Mouse (Mus musculus): ENCODE measurements around the gene Flvcr2. TPM values are rescaled to one million over a fixed set of nuclear protein-coding genes. Genes with fewer than 3 reads are reported as not detected.

Gene Flvcr2
- total and polyA plus RNA-seq, 2 experiments from 2014 or later = 4.2 to 5.5 TPM

DNA sequence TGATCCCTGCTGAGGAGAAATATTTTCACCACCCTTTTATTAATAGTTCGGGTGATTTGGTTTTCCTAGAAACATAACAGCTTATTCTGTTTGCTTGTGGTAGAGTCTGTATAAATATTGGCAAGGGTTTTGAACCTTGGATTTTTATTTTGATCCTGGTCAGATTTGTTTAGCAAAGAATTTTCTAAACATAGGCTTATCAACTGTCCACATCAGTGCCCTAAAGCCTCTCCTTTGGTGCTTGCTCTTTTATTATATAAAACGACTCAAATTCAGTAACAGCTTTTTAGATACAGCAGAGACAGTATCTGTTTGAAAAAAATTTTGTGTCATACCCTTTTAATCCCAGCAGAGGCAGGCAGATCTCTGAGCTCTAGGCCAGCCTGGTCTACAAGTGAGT, 79.5 kb downstream of the Flvcr2 start:
- H3K4me3 ChIP-seq (ENCODE audit: low read depth, low read length) = no peak overlapping the region

DNA sequence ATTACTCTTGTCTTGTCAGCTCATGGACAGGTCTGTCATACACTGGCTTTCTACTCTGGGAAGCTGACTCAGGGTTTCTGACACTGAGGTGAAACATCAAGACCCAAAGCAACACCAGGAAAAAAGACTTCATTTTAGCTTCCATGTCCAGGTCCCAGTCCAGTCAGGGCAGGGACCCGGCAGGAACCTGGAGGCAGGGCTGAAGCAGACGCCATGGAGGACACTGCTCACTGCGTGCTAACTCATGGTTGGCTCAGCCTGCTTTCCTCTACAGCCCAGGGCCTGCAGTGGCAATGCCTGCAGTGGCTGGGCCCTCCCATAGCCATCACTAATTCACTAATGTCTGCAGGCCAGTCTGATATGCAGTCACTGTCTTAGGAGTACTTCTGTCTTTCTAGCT, 82.5 kb downstream of the Flvcr2 start:
- no peaks in the 10 kb centered on the region for H3K9me3 ChIP-seq (ENCODE audit: low read length)
- H3K4me2 ChIP-seq (ENCODE audit: low read depth, low read length, poor library complexity, severe bottlenecking) = no peak overlapping the region
- WGBS = 93% methylated on average over 3 of the region's 3 CpGs
- TF ChIP-seq CTCF (IDR thresholded peaks at IDR 0.05) = no peak
- H3K27ac ChIP-seq (ENCODE audit: low read depth, low read length) = no peak overlapping the region
- no peaks in the 10 kb centered on the region for H3K4me1 ChIP-seq (ENCODE audit: insufficient read depth, low read length)
- no peak overlapping the region for H3K4me3 ChIP-seq (ENCODE audit: low read depth, low read length)
- H3K27me3 ChIP-seq (ENCODE audit: insufficient read depth, low read length) = no peaks in the 10 kb centered on the region
- no peak overlapping the region for H3K9ac ChIP-seq (replicated peaks; ENCODE audit: low read length, poor library complexity, severe bottlenecking)
- no peak for ATAC-seq (ENCODE audit: low FRiP score)
- peaks cover 12% of the 10 kb centered on the region; the same call in 1 of the 2 replicates for H3K36me3 ChIP-seq (ENCODE audit: insufficient read depth, low read length)
- DNase-seq (ENCODE audit: low spot score) = no peak

More for the DNA sequence above, 79.5 kb downstream of the Flvcr2 start:
- 74% methylated on average over 2 of the region's 2 CpGs for WGBS
- Histone ChIP-seq H3K9ac (replicated peaks; ENCODE audit: low read length, poor library complexity, severe bottlenecking) (0 out of 2 replicates have a peak overlapping the region, but pooled peaks have one; percentile 8), H3K4me2 (ENCODE audit: low read depth, low read length, poor library complexity, severe bottlenecking) (no peak overlapping the region), H3K4me1 (ENCODE audit: insufficient read depth, low read length) (peaks cover 3% of the 10 kb centered on the region; the same call in 1 of the 2 replicates), H3K27me3 (ENCODE audit: insufficient read depth, low read length) (no peaks in the 10 kb centered on the region), H3K27ac (ENCODE audit: low read depth, low read length) (no peak overlapping the region), H3K36me3 (ENCODE audit: insufficient read depth, low read length) (peaks cover 8% of the 10 kb centered on the region; the same call in 1 of the 2 replicates), H3K9me3 (ENCODE audit: low read length) (no peaks in the 10 kb centered on the region)
- no peak for ATAC-seq (ENCODE audit: low FRiP score)
- no peak for TF ChIP-seq CTCF (IDR thresholded peaks at IDR 0.05)
- DNase-seq (ENCODE audit: low spot score) = no peak

DNA sequence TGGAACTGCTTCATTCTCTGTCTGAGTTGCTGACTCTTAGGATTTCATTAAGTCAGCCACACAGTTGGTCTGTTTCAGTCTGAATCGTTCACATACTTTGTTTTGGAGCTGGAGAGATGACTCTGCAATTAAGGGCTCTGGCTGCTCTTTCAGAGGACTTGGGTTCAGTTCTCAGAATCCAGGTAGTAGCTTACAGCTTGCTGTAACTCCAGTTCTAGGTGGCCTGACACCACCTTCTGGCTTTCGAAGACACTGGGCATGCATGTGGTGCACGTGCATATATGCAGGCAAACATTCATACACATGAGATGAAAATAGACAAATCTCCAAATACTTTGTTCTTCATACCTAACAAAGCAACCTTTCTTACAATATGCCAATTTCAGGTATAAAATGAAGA, 83.5 kb downstream of the Flvcr2 start:
- Histone ChIP-seq H3K9me3 (ENCODE audit: low read length) (no peaks in the 10 kb centered on the region), H3K27me3 (ENCODE audit: insufficient read depth, low read length) (no peaks in the 10 kb centered on the region), H3K36me3 (ENCODE audit: insufficient read depth, low read length) (peaks cover 12% of the 10 kb centered on the region; the same call in 1 of the 2 replicates), H3K9ac (replicated peaks; ENCODE audit: low read length, poor library complexity, severe bottlenecking) (no peak overlapping the region), H3K4me3 (ENCODE audit: low read depth, low read length) (no peak overlapping the region), H3K27ac (ENCODE audit: low read depth, low read length) (no peak overlapping the region), H3K4me2 (ENCODE audit: low read depth, low read length, poor library complexity, severe bottlenecking) (no peak overlapping the region), H3K4me1 (ENCODE audit: insufficient read depth, low read length) (no peaks in the 10 kb centered on the region)
- ATAC-seq (ENCODE audit: low FRiP score) = no peak
- TF ChIP-seq CTCF (IDR thresholded peaks at IDR 0.05) = no peak
- 98% methylated on average over 3 of the region's 3 CpGs for WGBS
- DNase-seq (ENCODE audit: low spot score) = no peak

DNA sequence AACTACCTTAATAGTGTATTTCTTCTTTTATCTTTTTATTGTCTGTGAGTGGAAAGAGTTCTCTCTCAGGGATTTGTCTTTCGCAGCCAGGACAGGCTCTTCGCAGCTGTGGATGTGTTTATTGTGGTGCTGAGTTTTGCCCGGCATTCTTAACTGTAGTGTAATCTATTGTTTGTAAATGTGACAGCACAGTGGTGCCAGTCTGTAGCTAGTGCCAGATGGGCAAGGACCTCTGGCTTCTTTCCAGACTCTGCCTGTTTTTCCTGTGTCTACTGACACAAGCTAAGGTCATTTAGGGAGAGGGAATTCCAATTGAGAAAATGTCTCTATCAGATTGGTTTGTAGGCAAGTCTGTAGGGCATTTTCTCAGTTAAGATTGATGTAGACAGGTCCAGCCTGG, 84.4 kb downstream of the Flvcr2 start:
- ATAC-seq (ENCODE audit: low FRiP score) (no peak), DNase-seq (ENCODE audit: low spot score) (peak; percentile 24)
- no peak for TF ChIP-seq CTCF (IDR thresholded peaks at IDR 0.05)
- H3K9me3 ChIP-seq (ENCODE audit: low read length) = no peaks in the 10 kb centered on the region
- 89% methylated on average over 3 of the region's 3 CpGs for WGBS
- no peak overlapping the region for H3K9ac ChIP-seq (replicated peaks; ENCODE audit: low read length, poor library complexity, severe bottlenecking)
- H3K4me3 ChIP-seq (ENCODE audit: low read depth, low read length) = no peak overlapping the region
- no peak overlapping the region for H3K27ac ChIP-seq (ENCODE audit: low read depth, low read length)
- no peaks in the 10 kb centered on the region for H3K27me3 ChIP-seq (ENCODE audit: insufficient read depth, low read length)
- H3K36me3 ChIP-seq (ENCODE audit: insufficient read depth, low read length) = peaks cover 12% of the 10 kb centered on the region; the same call in 1 of the 2 replicates
- no peak overlapping the region for H3K4me2 ChIP-seq (ENCODE audit: low read depth, low read length, poor library complexity, severe bottlenecking)
- H3K4me1 ChIP-seq (ENCODE audit: insufficient read depth, low read length) = no peaks in the 10 kb centered on the region

DNA sequence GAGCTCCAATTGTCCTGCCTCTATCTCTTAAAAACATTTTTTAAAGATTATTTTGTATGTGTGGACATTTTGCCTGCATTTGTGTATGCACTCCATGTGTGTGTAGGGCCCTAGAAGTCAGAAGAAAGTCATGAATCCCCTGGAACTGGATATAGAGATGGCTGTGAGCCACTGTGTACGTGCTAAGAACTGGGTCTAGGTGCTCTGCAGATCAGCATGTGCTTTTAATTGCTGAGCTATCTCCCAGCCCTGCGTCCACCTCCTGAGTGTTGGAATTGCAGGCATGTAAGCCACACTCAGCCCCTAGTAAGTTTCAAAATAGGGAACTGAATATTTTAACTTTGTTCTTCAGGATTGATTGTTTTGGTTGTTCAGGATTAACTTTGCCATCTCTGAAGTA, 88.2 kb downstream of the Flvcr2 start:
- Histone ChIP-seq H3K9me3 (ENCODE audit: low read length) (no peaks in the 10 kb centered on the region), H3K4me1 (ENCODE audit: insufficient read depth, low read length) (no peaks in the 10 kb centered on the region), H3K4me3 (ENCODE audit: low read depth, low read length) (no peak overlapping the region), H3K27me3 (ENCODE audit: insufficient read depth, low read length) (no peaks in the 10 kb centered on the region), H3K27ac (ENCODE audit: low read depth, low read length) (no peak overlapping the region), H3K4me2 (ENCODE audit: low read depth, low read length, poor library complexity, severe bottlenecking) (no peak overlapping the region), H3K36me3 (ENCODE audit: insufficient read depth, low read length) (0 out of 2 replicates have a peak, but pooled peaks cover 4% of the 10 kb centered on the region), H3K9ac (replicated peaks; ENCODE audit: low read length, poor library complexity, severe bottlenecking) (no peak overlapping the region)
- WGBS = 78% methylated on average over 2 of the region's 2 CpGs
- TF ChIP-seq CTCF (IDR thresholded peaks at IDR 0.05) = no peak
- ATAC-seq (ENCODE audit: low FRiP score) (no peak), DNase-seq (ENCODE audit: low spot score) (no peak)

DNA sequence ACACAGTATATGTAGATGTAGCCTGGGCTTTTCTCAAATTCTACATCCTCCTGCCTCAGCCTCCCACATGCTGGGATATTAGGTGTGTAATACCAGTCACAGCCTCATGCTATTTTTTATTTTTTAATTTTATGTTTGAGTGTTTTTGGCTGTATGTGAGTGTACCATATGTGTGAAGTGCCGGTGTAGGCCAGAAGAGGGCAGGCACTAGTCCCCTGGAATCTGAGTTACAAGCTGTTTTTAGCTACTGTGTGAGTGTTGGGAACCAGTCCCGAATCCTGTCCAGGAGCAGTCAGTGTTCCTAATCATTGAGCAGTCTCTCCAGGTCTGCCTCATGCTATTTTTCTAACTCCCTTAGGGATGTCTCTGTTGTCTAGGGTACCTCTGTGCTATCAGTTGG, 91.4 kb downstream of the Flvcr2 start:
- H3K27ac ChIP-seq (ENCODE audit: low read depth, low read length) = no peak overlapping the region
- no peak for TF ChIP-seq CTCF (IDR thresholded peaks at IDR 0.05)
- no peaks in the 10 kb centered on the region for H3K4me1 ChIP-seq (ENCODE audit: insufficient read depth, low read length)
- no peaks in the 10 kb centered on the region for H3K9me3 ChIP-seq (ENCODE audit: low read length)
- H3K4me2 ChIP-seq (ENCODE audit: low read depth, low read length, poor library complexity, severe bottlenecking) = no peak overlapping the region
- no peak overlapping the region for H3K4me3 ChIP-seq (ENCODE audit: low read depth, low read length)
- H3K27me3 ChIP-seq (ENCODE audit: insufficient read depth, low read length) = no peaks in the 10 kb centered on the region
- no peak for DNase-seq (ENCODE audit: low spot score)
- WGBS = 90% methylated on average over 2 of the region's 2 CpGs
- no peak overlapping the region for H3K9ac ChIP-seq (replicated peaks; ENCODE audit: low read length, poor library complexity, severe bottlenecking)
- no peak for ATAC-seq (ENCODE audit: low FRiP score)
- H3K36me3 ChIP-seq (ENCODE audit: insufficient read depth, low read length) = no peaks in the 10 kb centered on the region
